Mouse (Mus musculus): Measurements from ENCODE around the gene Il1rl1.

DNA sequence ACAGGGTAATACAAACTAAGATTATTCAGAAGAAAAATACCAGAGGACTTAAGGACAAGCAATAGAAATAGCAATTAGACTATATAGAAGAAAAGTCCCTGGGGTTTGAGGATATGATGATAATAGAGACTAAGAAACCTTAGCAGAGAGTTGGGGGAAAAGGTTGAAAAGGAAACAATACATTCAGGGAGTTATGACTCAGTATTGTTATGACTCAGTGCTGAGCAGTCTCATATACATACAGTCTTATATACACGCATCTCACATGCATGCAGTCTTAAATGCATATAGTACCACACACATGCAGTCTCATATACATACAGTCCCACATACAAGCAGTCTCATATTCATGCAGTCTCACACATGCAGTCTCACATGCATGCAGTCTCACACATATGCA, 16.3 kb upstream of the Il1rl1 start:
- no peak for TF ChIP-seq CTCF (IDR thresholded peaks at IDR 0.05; ENCODE audit: insufficient read depth, low read length)
- no peak for TF ChIP-seq POLR2A (IDR thresholded peaks at IDR 0.05; ENCODE audit: borderline replicate concordance, extremely low read depth, low read depth, low read length)
